Mouse (Mus musculus): ENCODE results near the gene 2310022A10Rik. TPM values are rescaled to one million over a fixed set of nuclear protein-coding genes. Genes with fewer than 3 reads are reported as not detected.

Gene 2310022A10Rik
- polyA plus RNA-seq, 1 experiment from 2014 or later = 36.3 TPM

GRCm38 (mm10) chr7:27578465-27578864 is 25.4 kb downstream of the 2310022A10Rik start:
- Histone ChIP-seq H3K27ac (no peak overlapping the region), H3K4me1 (no peaks in the 10 kb centered on the region), H3K4me3 (no peak overlapping the region), H3K27me3 (ENCODE audit: insufficient read depth, poor library complexity, severe bottlenecking) (no peaks in the 10 kb centered on the region), H3K36me3 (peaks cover 93% of the 10 kb centered on the region), H3K9me3 (no peaks in the 10 kb centered on the region)
- DNase-seq (ENCODE audit: low spot score) = no peak
- WGBS = 90% methylated on average over 7 of the region's 7 CpGs

DNA sequence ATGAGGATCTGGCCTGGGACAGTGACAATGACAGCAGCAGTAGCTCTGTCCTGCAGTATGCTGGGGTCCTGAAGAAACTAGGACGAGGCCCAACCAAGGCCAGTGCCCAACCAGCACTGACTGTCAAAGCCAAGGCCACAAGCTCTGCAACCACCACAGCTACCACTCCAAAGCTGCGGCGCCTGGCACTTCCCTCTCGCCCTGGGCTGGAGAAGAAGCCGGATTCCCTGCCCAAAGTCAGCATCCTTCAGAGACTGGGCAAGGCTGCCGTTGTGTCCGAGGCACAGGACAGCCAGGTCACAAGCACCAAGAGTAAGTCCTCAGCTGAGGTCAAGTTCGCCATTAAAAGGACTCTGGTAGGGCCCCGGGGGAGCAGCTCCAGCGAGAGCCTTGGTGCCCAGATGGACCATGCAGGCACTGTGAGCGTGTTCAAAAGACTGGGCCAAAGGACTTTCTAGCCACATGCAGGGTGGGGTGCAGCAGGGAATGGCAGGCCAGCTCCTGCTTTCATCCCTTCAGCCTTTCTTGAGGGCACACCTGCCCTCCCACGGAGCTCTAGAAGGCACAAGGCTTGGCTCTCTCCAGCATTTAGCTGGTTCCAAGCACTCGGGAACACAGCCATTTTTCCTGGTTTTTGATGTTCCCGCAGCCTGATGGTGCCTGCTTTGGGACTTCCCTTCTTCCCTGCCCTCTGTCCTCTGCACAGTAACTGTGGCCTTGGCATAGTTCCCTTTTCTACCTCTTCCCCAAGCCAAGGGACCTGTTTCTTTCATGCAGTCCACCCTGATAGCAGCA is 27.5 kb downstream of the 2310022A10Rik start:
- Histone ChIP-seq H3K27me3 (ENCODE audit: insufficient read depth, poor library complexity, severe bottlenecking) (no peaks in the 10 kb centered on the region), H3K9me3 (no peaks in the 10 kb centered on the region), H3K36me3 (peaks cover 85% of the 10 kb centered on the region), H3K4me3 (no peak overlapping the region), H3K27ac (no peak overlapping the region), H3K4me1 (no peaks in the 10 kb centered on the region)
- WGBS = 87% methylated on average over 14 of the region's 14 CpGs
- DNase-seq (ENCODE audit: low spot score) = no peak

DNA sequence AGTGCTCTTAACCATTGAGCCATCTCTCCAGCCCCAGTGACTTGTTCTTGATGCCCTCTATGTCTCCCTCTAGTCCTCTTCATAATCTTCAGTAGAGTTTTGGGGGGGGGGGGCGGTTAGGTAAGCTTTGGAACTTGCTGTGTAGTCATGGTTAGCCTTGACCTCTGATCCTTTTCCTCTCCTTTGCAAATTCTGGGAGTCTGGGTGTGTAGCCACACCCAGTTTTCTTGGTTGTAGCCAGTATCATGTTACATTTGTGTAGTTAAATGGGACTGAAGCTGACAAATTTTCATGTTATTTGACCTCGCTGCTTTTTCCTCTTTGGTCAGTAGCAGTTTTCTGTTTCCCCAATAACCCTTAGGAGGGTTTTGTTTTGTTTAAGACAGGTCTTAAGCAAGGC is 33.8 kb downstream of the 2310022A10Rik start:
- WGBS = 86% methylated on average over 2 of the region's 2 CpGs
- H3K27me3 ChIP-seq (ENCODE audit: insufficient read depth, poor library complexity, severe bottlenecking) = no peaks in the 10 kb centered on the region
- H3K9me3 ChIP-seq = no peaks in the 10 kb centered on the region
- no peak for DNase-seq (ENCODE audit: low spot score)
- no peaks in the 10 kb centered on the region for H3K4me1 ChIP-seq
- H3K27ac ChIP-seq = no peak overlapping the region
- H3K36me3 ChIP-seq = peaks cover 28% of the 10 kb centered on the region
- no peak overlapping the region for H3K4me3 ChIP-seq

GRCm38 (mm10) chr7:27587741-27588140 is 34.7 kb downstream of the 2310022A10Rik start:
- WGBS = 92% methylated on average over 2 of the region's 2 CpGs
- Histone ChIP-seq H3K9me3 (no peaks in the 10 kb centered on the region), H3K36me3 (peaks cover 19% of the 10 kb centered on the region), H3K4me1 (peaks cover 3% of the 10 kb centered on the region), H3K4me3 (no peak overlapping the region), H3K27ac (no peak overlapping the region), H3K27me3 (ENCODE audit: insufficient read depth, poor library complexity, severe bottlenecking) (no peaks in the 10 kb centered on the region)
- DNase-seq (ENCODE audit: low spot score) = no peak

GRCm38 (mm10) chr7:27590088-27590487 is 37.1 kb downstream of the 2310022A10Rik start:
- Histone ChIP-seq H3K4me3 (no peak overlapping the region), H3K27ac (no peak overlapping the region), H3K9me3 (no peaks in the 10 kb centered on the region), H3K4me1 (peaks cover 26% of the 10 kb centered on the region), H3K36me3 (peaks cover 9% of the 10 kb centered on the region; the same call in 1 of the 2 replicates), H3K27me3 (ENCODE audit: insufficient read depth, poor library complexity, severe bottlenecking) (no peaks in the 10 kb centered on the region)
- 95% methylated on average over 4 of the region's 4 CpGs for WGBS
- DNase-seq (ENCODE audit: low spot score) = no peak

- Histone ChIP-seq H3K36me3 (peaks cover 12% of the 10 kb centered on the region; the same call in 1 of the 2 replicates), H3K27ac (peak overlapping the region; percentile 98), H3K27me3 (ENCODE audit: insufficient read depth, poor library complexity, severe bottlenecking) (no peaks in the 10 kb centered on the region), H3K9me3 (no peaks in the 10 kb centered on the region), H3K4me1 (peaks cover 32% of the 10 kb centered on the region), H3K4me3 (peak overlapping the region; percentile 93)
- 62% methylated on average over 4 of the region's 4 CpGs for WGBS
- no peak for DNase-seq (ENCODE audit: low spot score)
Measured at GRCm38 (mm10) chr7:27590566-27591213, 37.7 kb downstream of the 2310022A10Rik start.

- Histone ChIP-seq H3K27ac (peak within 1 kb of the TSS; percentile 98), H3K36me3 (peaks cover 16% of the 10 kb centered on the region; the same call in 1 of the 2 replicates), H3K9me3 (no peaks in the 10 kb centered on the region), H3K4me1 (peaks cover 41% of the 10 kb centered on the region), H3K4me3 (peak within 1 kb of the TSS; percentile 93), H3K27me3 (ENCODE audit: insufficient read depth, poor library complexity, severe bottlenecking) (no peaks in the 10 kb centered on the region)
- under 1% methylated on average over 67 of the region's 71 CpGs for WGBS
- DNase-seq (ENCODE audit: low spot score) = peak; percentile 97
Measured at GRCm38 (mm10) chr7:27591266-27592216, 38.5 kb downstream of the 2310022A10Rik start, which contains the start of gene Akt2. Akt2 (plus strand) TSS chr7:27591552.

DNA sequence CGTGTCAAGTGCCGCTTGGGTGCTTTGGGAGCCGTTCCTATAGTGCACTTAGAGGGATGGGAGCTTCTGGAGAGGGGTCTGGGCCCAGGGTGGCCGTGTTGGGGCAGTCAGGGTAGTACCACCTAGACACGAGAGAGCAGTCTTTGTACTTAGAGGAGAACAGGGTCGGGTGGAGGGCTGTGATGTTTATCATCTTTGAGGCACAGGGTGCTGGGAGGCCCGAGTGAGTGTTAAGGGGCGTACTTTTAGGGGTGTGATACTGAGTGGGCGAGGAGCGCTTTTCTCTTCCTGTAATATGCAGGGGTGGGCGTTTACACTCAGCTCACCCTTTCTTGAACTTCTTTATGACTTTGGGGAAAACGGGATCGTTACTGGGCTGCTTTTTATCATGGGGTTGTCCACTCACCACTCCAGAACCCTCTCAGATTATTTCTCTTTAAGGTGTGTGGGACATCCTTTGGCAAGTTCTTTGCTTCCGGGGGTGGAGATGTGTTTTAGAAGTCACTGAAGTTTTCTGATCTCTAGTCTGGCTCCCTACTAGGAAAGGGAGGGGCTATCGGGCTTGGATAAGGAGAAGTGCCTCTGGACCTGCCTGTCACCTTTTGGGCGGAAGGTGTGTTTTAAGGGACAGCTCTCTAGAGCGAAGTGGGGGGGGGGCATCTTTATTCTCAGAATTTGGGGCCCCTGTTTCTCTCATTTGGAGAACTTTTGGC is 39.3 kb downstream of the 2310022A10Rik start:
- H3K27me3 ChIP-seq (ENCODE audit: insufficient read depth, poor library complexity, severe bottlenecking) = no peaks in the 10 kb centered on the region
- 1% methylated on average over 17 of the region's 17 CpGs for WGBS
- H3K27ac ChIP-seq = peak overlapping the region; percentile 98
- H3K4me3 ChIP-seq = peak overlapping the region; percentile 93
- DNase-seq (ENCODE audit: low spot score) = no peak
- peaks cover 16% of the 10 kb centered on the region; the same call in 1 of the 2 replicates for H3K36me3 ChIP-seq
- H3K4me1 ChIP-seq = peaks cover 49% of the 10 kb centered on the region
- no peaks in the 10 kb centered on the region for H3K9me3 ChIP-seq

DNA sequence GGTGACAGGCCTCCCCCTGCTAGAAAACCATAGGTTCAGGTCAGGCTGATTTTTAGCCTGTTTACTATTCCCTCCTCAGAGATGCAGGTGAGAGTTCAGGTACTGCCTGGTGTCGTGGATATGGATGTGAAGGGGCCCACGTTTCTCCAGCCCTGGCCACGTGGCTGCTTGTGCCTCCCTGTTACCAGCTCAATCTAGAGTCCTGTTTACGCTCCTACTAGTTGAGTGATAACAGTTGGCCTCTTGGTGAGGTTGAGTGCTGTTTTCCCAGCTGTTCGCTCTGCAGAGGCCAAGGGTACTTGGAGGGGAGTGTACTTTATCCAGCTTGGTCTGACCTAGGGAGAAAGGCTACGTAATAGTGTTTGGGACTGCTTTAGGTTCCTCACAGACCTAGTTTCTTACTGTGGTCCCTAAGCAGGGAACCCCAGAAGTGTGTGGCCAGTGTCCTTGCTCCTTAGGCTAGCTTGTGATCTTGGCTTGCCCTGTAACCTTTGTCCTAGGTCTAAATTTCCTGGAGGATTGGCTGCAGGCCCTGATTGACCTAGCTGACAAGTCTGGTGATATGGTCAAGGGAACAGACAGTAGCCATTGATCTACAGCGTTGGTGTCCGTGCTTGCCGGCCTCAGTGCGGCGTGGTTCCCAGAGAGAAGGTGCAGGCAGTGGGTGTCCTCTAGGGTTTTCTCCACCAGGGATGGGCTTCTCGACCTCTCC is 40.1 kb downstream of the 2310022A10Rik start:
- WGBS = 38% methylated on average over 12 of the region's 12 CpGs
- peak; percentile 84 for DNase-seq (ENCODE audit: low spot score)
- peak overlapping the region; percentile 93 for H3K4me3 ChIP-seq
- H3K9me3 ChIP-seq = no peaks in the 10 kb centered on the region
- H3K4me1 ChIP-seq = peaks cover 56% of the 10 kb centered on the region
- H3K27me3 ChIP-seq (ENCODE audit: insufficient read depth, poor library complexity, severe bottlenecking) = no peaks in the 10 kb centered on the region
- H3K36me3 ChIP-seq = peaks cover 16% of the 10 kb centered on the region; the same call in 1 of the 2 replicates
- H3K27ac ChIP-seq = peak overlapping the region; percentile 98

DNA sequence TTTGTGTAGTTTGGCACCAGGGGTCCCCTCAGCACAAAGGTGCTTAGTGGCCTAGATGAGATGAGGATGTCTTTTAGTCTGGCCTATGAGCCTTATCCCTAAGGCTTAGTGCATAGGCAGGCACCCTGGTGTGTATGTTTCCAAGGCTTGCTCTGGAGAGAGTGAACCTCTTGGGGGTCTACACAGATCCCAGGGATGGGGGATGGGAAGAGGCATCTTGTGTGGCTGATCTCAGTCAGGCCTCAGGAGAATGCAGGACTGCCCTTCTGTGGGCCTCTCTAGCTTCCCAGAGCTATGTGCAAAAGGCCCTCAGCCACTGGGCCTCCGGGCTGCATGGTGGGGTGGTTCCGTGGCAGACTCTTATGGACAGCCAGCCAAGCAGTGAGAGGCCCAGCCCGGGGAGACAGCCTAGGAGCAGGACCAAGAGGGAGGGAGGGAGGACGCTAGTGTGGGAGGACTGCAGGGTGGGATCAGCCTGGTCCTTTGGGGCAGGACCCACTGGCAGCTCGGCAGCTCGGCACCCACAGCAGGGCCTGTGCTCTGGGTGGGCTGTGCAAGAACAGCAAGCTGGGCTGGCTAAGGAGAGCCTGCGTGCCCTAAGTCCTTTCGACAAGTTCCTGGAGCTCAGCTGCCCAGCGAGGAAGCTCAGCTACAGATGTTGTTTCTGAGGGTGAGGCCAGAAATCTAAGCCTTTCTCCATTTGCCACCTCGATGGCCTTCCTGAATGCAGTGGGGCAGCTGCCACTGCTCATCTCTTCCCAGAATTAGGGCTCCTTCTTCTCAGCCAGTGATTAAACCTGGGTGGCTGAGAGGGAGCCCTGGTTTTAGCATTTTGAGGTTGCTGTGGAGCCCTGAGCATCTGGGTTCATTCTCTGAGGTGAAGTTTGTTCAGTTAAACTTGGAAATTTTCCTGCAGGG is 43.8 kb downstream of the 2310022A10Rik start:
- DNase-seq (ENCODE audit: low spot score) = no peak
- H3K4me3 ChIP-seq = peak overlapping the region; percentile 37
- H3K4me1 ChIP-seq = peaks cover 89% of the 10 kb centered on the region

DNA sequence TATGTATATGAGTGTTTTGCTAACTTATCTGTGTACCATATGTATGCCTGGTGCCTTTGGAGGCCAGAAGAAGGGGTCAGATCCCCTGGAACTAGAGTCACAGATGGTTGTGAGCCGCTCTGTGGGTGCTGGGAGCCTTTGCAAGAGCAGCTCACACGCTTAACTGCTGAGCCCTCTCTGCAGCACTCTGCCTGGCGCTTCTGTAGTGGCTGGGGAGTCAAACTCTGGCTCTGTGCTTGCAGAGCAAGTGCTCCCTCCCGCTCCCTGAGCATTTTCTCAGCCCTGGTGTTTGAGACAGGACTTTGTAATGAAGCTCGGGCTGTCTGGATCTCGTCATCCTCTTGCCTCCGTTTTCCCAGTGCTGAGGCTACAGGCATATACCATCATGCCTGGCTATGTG is 45.0 kb downstream of the 2310022A10Rik start:
- Histone ChIP-seq H3K27ac (peak overlapping the region; percentile 86), H3K27me3 (ENCODE audit: insufficient read depth, poor library complexity, severe bottlenecking) (no peaks in the 10 kb centered on the region), H3K4me1 (peaks cover 93% of the 10 kb centered on the region), H3K9me3 (no peaks in the 10 kb centered on the region), H3K36me3 (peaks cover 16% of the 10 kb centered on the region; the same call in 1 of the 2 replicates), H3K4me3 (no peak overlapping the region)
- WGBS = 55% methylated on average over 7 of the region's 7 CpGs
- DNase-seq (ENCODE audit: low spot score) = no peak

More for the DNA sequence above, 43.8 kb downstream of the 2310022A10Rik start:
- peak overlapping the region; percentile 86 for H3K27ac ChIP-seq
- WGBS = 43% methylated on average over 10 of the region's 10 CpGs
- H3K9me3 ChIP-seq = no peaks in the 10 kb centered on the region
- H3K36me3 ChIP-seq = peaks cover 16% of the 10 kb centered on the region; the same call in 1 of the 2 replicates
- H3K27me3 ChIP-seq (ENCODE audit: insufficient read depth, poor library complexity, severe bottlenecking) = no peaks in the 10 kb centered on the region
